Mouse (Mus musculus) MEL (cell line): ENCODE data around the gene Olfr68.

Experiments used
- CTCF ChIP-seq, 3 experiments: IDR thresholded peaks in 2 of 3; conservative IDR thresholded peaks in 1 of 3; 2 replicates each; pipeline ENCODE4 v1.5.1; 2011 to 2012; ENCODE audit warnings: low read length in 3 of 3, low read depth in 2 of 3, mild to moderate bottlenecking in 2 of 3, improper control_type of control experiment in 1 of 3, inconsistent platforms in 1 of 3, mixed read lengths in 1 of 3, moderate library complexity in 1 of 3; ENCODE audit not compliant: control insufficient read depth in 1 of 3, insufficient read depth in 1 of 3, poor library complexity in 1 of 3, severe bottlenecking in 1 of 3
- USF1 ChIP-seq: IDR thresholded peaks from 2 replicates; pipeline ENCODE4 v1.6.1; 2014; ENCODE audit warnings: low read depth, mild to moderate bottlenecking, inconsistent platforms, low read length, improper control_type of control experiment, moderate library complexity

DNA sequence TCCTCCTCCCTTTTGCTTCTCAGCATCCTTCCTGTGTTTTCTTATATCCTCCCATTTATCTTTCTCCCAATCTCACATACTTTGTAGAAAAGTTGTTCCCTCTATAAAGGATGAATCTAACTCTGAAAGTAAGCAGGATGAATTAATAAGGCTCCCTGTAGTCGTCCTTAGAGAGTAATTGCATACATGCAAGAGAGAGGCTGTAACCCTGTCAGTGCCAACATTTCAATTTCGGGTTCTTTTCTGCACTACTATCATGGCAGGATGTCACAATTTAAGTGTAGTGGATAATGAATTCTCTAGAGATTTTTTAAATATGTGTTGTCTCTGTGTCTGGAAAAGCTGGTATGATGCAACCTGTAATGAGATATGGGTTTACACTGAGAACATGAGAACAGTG, 22.3 kb downstream of the Olfr68 start, which contains the start of gene Olfr630:
- TF ChIP-seq CTCF (IDR thresholded peaks at IDR 0.05 in 2 of 3, conservative IDR thresholded peaks at IDR 0.05 in 1 of 3; ENCODE audit: control insufficient read depth in 1 of 3, insufficient read depth in 1 of 3, low read depth in 2 of 3, low read length in 3 of 3, poor library complexity in 1 of 3, severe bottlenecking in 1 of 3) (no peak), USF1 (no peak)
